Mouse (Mus musculus) urinary bladder, adult 18-20 months (tissue): ENCODE measurements around the gene Ppp1r12a.
"Not testable (repeated sequence)": the region's sequence is repeated elsewhere in the genome, so short reads cannot be mapped to it uniquely, and the experiment has no call there.

ENCODE experiments used
- DNase-seq, 2 experiments: peaks; one replicate each; pipeline ENCODE4 v3.0.0; 2022; ENCODE audit warnings: low spot score in 2 of 2, mixed read lengths in 2 of 2

Gene Ppp1r12a

GRCm38 (mm10) chr10:108198945-108199344, 37.0 kb downstream of the Ppp1r12a start:
- DNase-seq = no peak

GRCm38 (mm10) chr10:108202126-108202525, 40.1 kb downstream of the Ppp1r12a start:
- no peak for DNase-seq

- no peak for DNase-seq
Measured at GRCm38 (mm10) chr10:108203440-108203839, 41.4 kb downstream of the Ppp1r12a start.

- no peak for DNase-seq
Measured at GRCm38 (mm10) chr10:108209396-108209795, 47.4 kb downstream of the Ppp1r12a start.

- DNase-seq = no peak
Measured at GRCm38 (mm10) chr10:108224413-108224812, 62.4 kb downstream of the Ppp1r12a start.

- no peak for DNase-seq
Measured at GRCm38 (mm10) chr10:108237049-108237448, 75.1 kb downstream of the Ppp1r12a start.

- DNase-seq = no peak
Measured at GRCm38 (mm10) chr10:108239061-108239460, 77.1 kb downstream of the Ppp1r12a start.

GRCm38 (mm10) chr10:108250710-108251109, 88.7 kb downstream of the Ppp1r12a start:
- no peak for DNase-seq

GRCm38 (mm10) chr10:108251181-108251580, 89.2 kb downstream of the Ppp1r12a start:
- DNase-seq = no peak

- no peak for DNase-seq
Measured at GRCm38 (mm10) chr10:108255812-108256376, 93.9 kb downstream of the Ppp1r12a start.

- no peak for DNase-seq
Measured at GRCm38 (mm10) chr10:108260931-108261330, 98.9 kb downstream of the Ppp1r12a start.

GRCm38 (mm10) chr10:108264641-108265040, 102.6 kb downstream of the Ppp1r12a start:
- no peak for DNase-seq

- DNase-seq = no peak
Measured at GRCm38 (mm10) chr10:108271201-108271600, 109.2 kb downstream of the Ppp1r12a start.

- DNase-seq = no peak
Measured at GRCm38 (mm10) chr10:108276678-108277077, 114.7 kb downstream of the Ppp1r12a start.

- no peak for DNase-seq
Measured at GRCm38 (mm10) chr10:108277198-108277597, 115.2 kb downstream of the Ppp1r12a start.

- not testable (repeated sequence) for DNase-seq
Measured at GRCm38 (mm10) chr10:108281099-108281498, 119.1 kb downstream of the Ppp1r12a start.

- DNase-seq = no peak
Measured at GRCm38 (mm10) chr10:108282351-108282750, 120.4 kb downstream of the Ppp1r12a start.

GRCm38 (mm10) chr10:108283418-108283817, 121.4 kb downstream of the Ppp1r12a start:
- DNase-seq = no peak

- DNase-seq = no peak
Measured at GRCm38 (mm10) chr10:108283837-108284236, 121.8 kb downstream of the Ppp1r12a start.

- DNase-seq = no peak
Measured at GRCm38 (mm10) chr10:108284445-108284844, 122.5 kb downstream of the Ppp1r12a start.

- no peak for DNase-seq
Measured at GRCm38 (mm10) chr10:108284977-108285376, 123.0 kb downstream of the Ppp1r12a start.

GRCm38 (mm10) chr10:108286658-108287437, 124.9 kb downstream of the Ppp1r12a start:
- DNase-seq = no peak

GRCm38 (mm10) chr10:108287438-108287801, 125.4 kb downstream of the Ppp1r12a start:
- DNase-seq = no peak
